Mouse (Mus musculus) left cerebral cortex, adult 8-10 months (tissue): ENCODE measurements around the gene Txn2. TPM values are rescaled to one million over a fixed set of nuclear protein-coding genes. Genes with fewer than 3 reads are reported as not detected.
A peak's percentile ranks its signal among the peaks of the same experiment; 100 is the strongest.

Experiments used
- DNase-seq, 2 experiments: peaks; one replicate each; pipeline ENCODE4 v3.0.0; 2022; ENCODE audit warnings: low spot score in 2 of 2
- total RNA-seq, 4 experiments: library from RNA; stranded (reverse); gene quantifications; 2 replicates each; pipeline ENCODE4 v1.2.4; 2022

Gene Txn2
- total RNA-seq, 4 experiments from 2014 or later: 126 to 139 (median 131) TPM

GRCm38 (mm10) chr15:77934326-77934725 lies 5.5 kb upstream of the Txn2 start:
- DNase-seq: no peak

GRCm38 (mm10) chr15:77933770-77934169 lies 5.0 kb upstream of the Txn2 start:
- DNase-seq: peak; percentile 93 to 100

- no peak for DNase-seq
Observed at GRCm38 (mm10) chr15:77933222-77933621, 4.4 kb upstream of the Txn2 start.

- DNase-seq: no peak
Observed at GRCm38 (mm10) chr15:77931689-77932016, 2.8 kb upstream of the Txn2 start.

- DNase-seq: no peak
Observed at GRCm38 (mm10) chr15:77930986-77931688, 2.3 kb upstream of the Txn2 start.

GRCm38 (mm10) chr15:77929804-77930203 lies 998 bp upstream of the Txn2 start:
- no peak for DNase-seq

GRCm38 (mm10) chr15:77928091-77928490 lies 715 bp downstream of the Txn2 start:
- no peak for DNase-seq

- DNase-seq: no peak
Observed at GRCm38 (mm10) chr15:77926921-77927320, 1.9 kb downstream of the Txn2 start.

GRCm38 (mm10) chr15:77925195-77925594 lies 3.6 kb downstream of the Txn2 start:
- DNase-seq: no peak

GRCm38 (mm10) chr15:77923267-77924035 lies 5.4 kb downstream of the Txn2 start:
- DNase-seq: no peak

GRCm38 (mm10) chr15:77922710-77923109 lies 6.1 kb downstream of the Txn2 start:
- DNase-seq: no peak

GRCm38 (mm10) chr15:77921636-77922035 lies 7.2 kb downstream of the Txn2 start:
- no peak for DNase-seq

GRCm38 (mm10) chr15:77920511-77921462 lies 8.0 kb downstream of the Txn2 start:
- no peak for DNase-seq

- DNase-seq: no peak
Observed at GRCm38 (mm10) chr15:77919441-77919840, 9.4 kb downstream of the Txn2 start.

GRCm38 (mm10) chr15:77916851-77917544 lies 11.8 kb downstream of the Txn2 start:
- peak; percentile 81 to 91 for DNase-seq

- no peak for DNase-seq
Observed at GRCm38 (mm10) chr15:77915287-77915686, 13.5 kb downstream of the Txn2 start.

GRCm38 (mm10) chr15:77914507-77914906 lies 14.3 kb downstream of the Txn2 start:
- no peak for DNase-seq

GRCm38 (mm10) chr15:77913054-77913453 lies 15.8 kb downstream of the Txn2 start:
- no peak for DNase-seq

GRCm38 (mm10) chr15:77912585-77912984 lies 16.2 kb downstream of the Txn2 start:
- no peak for DNase-seq

GRCm38 (mm10) chr15:77912048-77912447 lies 16.8 kb downstream of the Txn2 start:
- no peak for DNase-seq

GRCm38 (mm10) chr15:77911065-77911464 lies 17.7 kb downstream of the Txn2 start:
- DNase-seq: no peak
